Mouse (Mus musculus): Measurements from ENCODE around the gene Piga. TPM values are rescaled to one million over a fixed set of nuclear protein-coding genes. Genes with fewer than 3 reads are reported as not detected.

Gene Piga
- polyA plus RNA-seq (2015; fragmentation: Nextera tagmentation; extraction: Ambion mirVana): 2.7 and 3.0 TPM in 2 replicates

GRCm38 (mm10) chrX:164419471-164419939 lies at the start of gene Piga:
TSS of gene Piga (plus strand) at chrX:164419787.

GRCm38 (mm10) chrX:164373081-164373480 lies 46.5 kb upstream of the Piga start, which contains the start of gene Vegfd:
TSS of gene Vegfd (plus strand) at chrX:164373378.

GRCm38 (mm10) chrX:164436709-164437108 lies 17.1 kb downstream of the Piga start, which contains the start of gene Asb11:
TSS of gene Asb11 (plus strand) at chrX:164436994.

Other genes with a start within 250 kb of the Piga start
- 0.32 and 0.33 TPM in 2 replicates for gene Bmx, start 161.6 kb upstream of the Piga start, polyA plus RNA-seq (2015; fragmentation: Nextera tagmentation; extraction: Ambion mirVana)
- gene Pir, start 150.4 kb upstream of the Piga start, polyA plus RNA-seq (2015; fragmentation: Nextera tagmentation; extraction: Ambion mirVana): 5.8 and 5.9 TPM in 2 replicates
- 0.22 and 0.36 TPM in 2 replicates for gene Vegfd, start 46.4 kb upstream of the Piga start, polyA plus RNA-seq (2015; fragmentation: Nextera tagmentation; extraction: Ambion mirVana)
- gene Asb11, start 17.2 kb downstream of the Piga start, polyA plus RNA-seq (2015; fragmentation: Nextera tagmentation; extraction: Ambion mirVana): not detected in 2 replicates
- not detected in 2 replicates for gene Asb9, start 86.5 kb downstream of the Piga start, polyA plus RNA-seq (2015; fragmentation: Nextera tagmentation; extraction: Ambion mirVana)